9 mouse cellular contexts compared by ENCODE assay signal in genomic region chr10:25239156-25239555, GRCm38 (mm10).
A peak's percentile ranks its signal among the peaks of the same experiment; 100 is the strongest.
DNase-seq lines count a peak whose midpoint lies in the region; ATAC-seq lines count a peak whose summit lies in the region.
"Had no signal": no experiment of that assay in that cellular context is flagged by ENCODE, and none has a peak within 500 bp of the region (broad histone marks: within the 10 kb centered on the region; RNA-seq: fewer than 3 reads in every experiment).

No protein-coding gene starts in this region.

- H3K4me1 ChIP-seq in hindbrain, embryonic 14.5 days (replicated peaks; ENCODE audit: control insufficient read depth, insufficient read depth, low read length), result no peaks in the 10 kb centered on the region

- peak; percentile 46 to 53 for DNase-seq in layer of hippocampus, postnatal 10 days (ENCODE audit: low spot score in 2 of 2)
- no peak for DNase-seq in layer of hippocampus, adult 9-11 months
- DNase-seq in ZHBTc4 (ENCODE audit: low read depth, low spot score), result peak; percentile 77
- DNase-seq in embryo, embryonic 11 days, result peak; percentile 69
- DNase-seq in hindbrain, embryonic 14.5 days (ENCODE audit: low spot score), result peak; percentile 42
- DNase-seq in lung, postnatal 36 days, result peak; percentile 51
- DNase-seq in splenic B cell, adult 2 months (ENCODE audit: low read depth, low spot score), result peak; percentile 42
- DNase-seq in urinary bladder, postnatal 36 days (ENCODE audit: low spot score in 2 of 2), result no peak

- no peak overlapping the region for H3K9ac ChIP-seq in hindbrain, embryonic 14.5 days

- no peak overlapping the region for H3K4me3 ChIP-seq in hindbrain, embryonic 14.5 days (replicated peaks; ENCODE audit: low read length)
- H3K4me3 ChIP-seq: erythroblast, embryonic 14.5 days had no signal

- WGBS in hindbrain, embryonic 14.5 days, result 36% methylated on average over 9 of the region's 9 CpGs

- H3K9me3 ChIP-seq in hindbrain, embryonic 14.5 days (ENCODE audit: control insufficient read depth, low read length), result no peaks in the 10 kb centered on the region

- H3K4me2 ChIP-seq in hindbrain, embryonic 14.5 days (replicated peaks), result no peak overlapping the region

- no peaks in the 10 kb centered on the region for H3K36me3 ChIP-seq in hindbrain, embryonic 14.5 days (replicated peaks; ENCODE audit: control insufficient read depth, insufficient read depth)
- no peaks in the 10 kb centered on the region for H3K36me3 ChIP-seq in splenic B cell, adult 2 months (ENCODE audit: control insufficient read depth, insufficient read depth, low read length, poor library complexity, severe bottlenecking)

- ATAC-seq in hindbrain, embryonic 14.5 days (ENCODE audit: low FRiP score), result peak; percentile 55; the same call in 1 of the 2 replicates

- H3K27me3 ChIP-seq in hindbrain, embryonic 14.5 days (ENCODE audit: control insufficient read depth, insufficient read depth, low read length), result no peaks in the 10 kb centered on the region
- no peaks in the 10 kb centered on the region for H3K27me3 ChIP-seq in splenic B cell, adult 2 months (ENCODE audit: control insufficient read depth, insufficient read depth, low read length, poor library complexity, severe bottlenecking)

- H3K27ac ChIP-seq in hindbrain, embryonic 14.5 days, result no peak overlapping the region

Comparison
In these comparisons a context has a peak if more than half of its experiments do, and no peak if none do; other contexts are left out.
1. DNase-seq: peak in layer of hippocampus, postnatal 10 days (2 of 2), ZHBTc4 (single experiment), embryo, embryonic 11 days (single experiment), hindbrain, embryonic 14.5 days (single experiment), lung, postnatal 36 days (single experiment) and splenic B cell, adult 2 months (single experiment); none in layer of hippocampus, adult 9-11 months (single experiment) and urinary bladder, postnatal 36 days (0 of 2).